Mouse (Mus musculus) limb, embryonic 12.5 days (tissue): Measurements from ENCODE around the gene Ttll11. TPM values are rescaled to one million over a fixed set of nuclear protein-coding genes. Genes with fewer than 3 reads are reported as not detected.

Experiments used
- ATAC-seq: fragments of 200-750 bp; cut with Nextera tagmentation; 2 replicates; pipeline ENCODE4 v1.8.0; 2017; ENCODE audit warnings: low read depth, moderate TSS enrichment; ENCODE audit not compliant: insufficient number of reproducible peaks, insufficient read depth, low FRiP score, low TSS enrichment
- H3K27ac ChIP-seq: fragments of 300-500 bp; sonication (generic); 2 replicates; pipeline ENCODE4 v1.5.1; 2016; ENCODE audit warnings: mild to moderate bottlenecking, moderate library complexity
- H3K27me3 ChIP-seq: fragments of 300-500 bp; sonication (generic); 2 replicates; pipeline ENCODE4 v1.6.1; 2016; ENCODE audit warnings: mild to moderate bottlenecking, moderate library complexity
- H3K36me3 ChIP-seq: fragments of 300-500 bp; sonication (generic); 2 replicates; pipeline ENCODE4 v1.6.1; 2016; ENCODE audit warnings: mild to moderate bottlenecking, moderate library complexity
- H3K4me1 ChIP-seq: fragments of 300-500 bp; sonication (generic); replicated peaks from 2 replicates; pipeline ENCODE4 v1.6.1; 2016
- H3K4me2 ChIP-seq: fragments of 300-500 bp; sonication (generic); 2 replicates; pipeline ENCODE4 v1.6.1; 2016; ENCODE audit warnings: mild to moderate bottlenecking, moderate library complexity
- H3K4me3 ChIP-seq: fragments of 300-500 bp; sonication (generic); replicated peaks from 2 replicates; pipeline ENCODE4 v1.5.1; 2016; ENCODE audit warnings: mild to moderate bottlenecking
- H3K9ac ChIP-seq: fragments of 300-500 bp; sonication (generic); replicated peaks from 2 replicates; pipeline ENCODE4 v1.6.1; 2016; ENCODE audit warnings: mild to moderate bottlenecking, moderate library complexity
- H3K9me3 ChIP-seq: fragments of 300-500 bp; sonication (generic); 2 replicates; pipeline ENCODE4 v1.6.1; 2016; ENCODE audit warnings: mild to moderate bottlenecking, moderate library complexity
- WGBS: fragments of 180-500 bp; shearing (Covaris S2); methylation state at CpG from one replicate; pipeline ENCODE4 v1.1.7; 2016; 5-methylcytosine and 5-hydroxymethylcytosine counted together
- polyA plus RNA-seq: library from polyadenylated mRNA; unstranded; fragments of >200 nt; fragmentation: Nextera tagmentation; extraction: Ambion mirVana; gene quantifications from 2 replicates; pipeline ENCODE4 v1.2.1, GENCODE M21; 2016

Gene Ttll11
- polyA plus RNA-seq, 1 experiment from 2014 or later = 1.3 TPM

DNA sequence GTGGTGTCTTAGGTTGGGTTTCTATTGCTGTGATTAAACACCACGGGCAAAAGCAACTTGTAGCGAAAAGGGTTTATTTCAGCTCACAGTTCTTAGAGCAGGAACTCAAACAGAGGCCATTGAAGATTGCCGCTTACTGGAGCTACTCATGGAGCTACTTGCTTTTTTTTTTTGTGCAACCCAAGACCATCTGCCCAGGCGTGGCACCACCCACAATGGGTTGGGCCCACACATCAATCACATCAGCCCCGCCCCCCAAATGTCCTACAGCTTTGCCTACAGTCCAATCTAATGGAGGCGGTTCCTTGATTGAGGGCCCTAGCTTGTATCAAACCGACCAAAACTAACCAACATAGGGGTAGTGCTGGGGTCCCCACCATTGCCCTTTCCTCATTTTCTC, 215.9 kb downstream of the Ttll11 start:
- H3K9me3 ChIP-seq = no peaks in the 10 kb centered on the region
- H3K36me3 ChIP-seq = no peaks in the 10 kb centered on the region
- H3K4me2 ChIP-seq = no peak overlapping the region
- H3K9ac ChIP-seq = no peak overlapping the region
- no peak overlapping the region for H3K4me3 ChIP-seq
- WGBS = 86% methylated on average over 7 of the region's 7 CpGs
- H3K27me3 ChIP-seq = peaks cover 12% of the 10 kb centered on the region
- peaks cover 14% of the 10 kb centered on the region; the same call in 1 of the 2 replicates for H3K4me1 ChIP-seq
- no peak for ATAC-seq
- H3K27ac ChIP-seq = no peak overlapping the region

GRCm38 (mm10) chr2:35761458-35761857, 218.3 kb downstream of the Ttll11 start:
- 77% methylated on average over 5 of the region's 5 CpGs for WGBS
- Histone ChIP-seq H3K27ac (no peak overlapping the region), H3K4me1 (no peaks in the 10 kb centered on the region), H3K4me2 (no peak overlapping the region), H3K9ac (no peak overlapping the region), H3K36me3 (no peaks in the 10 kb centered on the region), H3K9me3 (no peaks in the 10 kb centered on the region), H3K4me3 (no peak overlapping the region), H3K27me3 (peaks cover 7% of the 10 kb centered on the region)
- no peak for ATAC-seq

DNA sequence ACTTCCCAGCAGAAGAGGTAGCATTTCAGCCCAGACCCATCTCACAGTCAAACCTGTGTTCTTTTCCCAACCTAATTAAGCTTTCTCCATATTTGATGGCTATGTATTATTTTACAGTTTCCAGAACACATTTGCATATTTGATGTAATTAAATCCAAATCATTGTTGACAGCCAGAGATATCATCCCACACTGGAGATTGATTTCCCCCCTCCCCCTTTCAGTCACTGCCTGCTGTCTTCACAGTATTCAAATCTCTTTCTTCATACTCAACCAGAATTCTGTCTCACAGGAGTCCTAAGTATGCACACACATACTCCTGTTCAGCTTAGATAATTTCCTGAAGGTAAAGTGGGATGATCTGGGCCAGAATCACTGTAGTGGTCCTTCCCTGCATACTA, 218.8 kb downstream of the Ttll11 start:
- no peak for ATAC-seq

GRCm38 (mm10) chr2:35760352-35760751, 219.4 kb downstream of the Ttll11 start:
- Histone ChIP-seq H3K27me3 (no peaks in the 10 kb centered on the region; the same call in 1 of the 2 replicates), H3K36me3 (no peaks in the 10 kb centered on the region), H3K9me3 (no peaks in the 10 kb centered on the region), H3K4me1 (no peaks in the 10 kb centered on the region), H3K27ac (no peak overlapping the region), H3K4me3 (no peak overlapping the region), H3K4me2 (no peak overlapping the region), H3K9ac (no peak overlapping the region)
- no peak for ATAC-seq
- WGBS = 58% methylated on average over 8 of the region's 8 CpGs

More for the DNA sequence above, 218.8 kb downstream of the Ttll11 start:
- H3K9ac ChIP-seq = no peak overlapping the region
- H3K9me3 ChIP-seq = no peaks in the 10 kb centered on the region
- no peak overlapping the region for H3K4me2 ChIP-seq
- H3K36me3 ChIP-seq = no peaks in the 10 kb centered on the region
- H3K4me3 ChIP-seq = no peak overlapping the region
- no peak overlapping the region for H3K27ac ChIP-seq
- H3K27me3 ChIP-seq = peaks cover 2% of the 10 kb centered on the region; the same call in 1 of the 2 replicates
- H3K4me1 ChIP-seq = no peaks in the 10 kb centered on the region

DNA sequence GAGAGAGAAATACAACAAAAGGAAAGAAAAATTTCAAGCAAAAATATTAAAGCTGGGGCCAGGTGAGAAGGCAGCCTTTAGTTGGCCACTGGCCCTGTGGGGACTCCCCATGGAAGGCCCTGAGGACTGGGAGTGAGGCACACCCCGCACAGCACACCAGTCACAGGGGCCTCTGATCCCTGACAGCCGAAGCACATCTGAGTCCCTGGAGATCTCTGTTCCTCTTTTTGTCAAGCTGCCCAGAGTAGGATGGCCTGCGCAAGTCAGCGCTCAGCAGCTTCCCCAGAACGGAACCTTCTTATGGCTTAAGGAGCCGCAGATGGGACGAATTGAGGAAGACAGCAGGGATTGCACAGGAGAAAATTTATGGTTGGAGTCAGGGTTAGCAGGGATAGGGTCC, 223.2 kb downstream of the Ttll11 start:
- Histone ChIP-seq H3K4me1 (no peaks in the 10 kb centered on the region), H3K27ac (no peak overlapping the region), H3K36me3 (no peaks in the 10 kb centered on the region), H3K9ac (0 out of 2 replicates have a peak overlapping the region, but pooled peaks have one; percentile 9), H3K27me3 (peaks cover 4% of the 10 kb centered on the region; the same call in 1 of the 2 replicates), H3K4me2 (no peak overlapping the region), H3K4me3 (no peak overlapping the region), H3K9me3 (no peaks in the 10 kb centered on the region)
- ATAC-seq = no peak
- WGBS = 64% methylated on average over 7 of the region's 7 CpGs

DNA sequence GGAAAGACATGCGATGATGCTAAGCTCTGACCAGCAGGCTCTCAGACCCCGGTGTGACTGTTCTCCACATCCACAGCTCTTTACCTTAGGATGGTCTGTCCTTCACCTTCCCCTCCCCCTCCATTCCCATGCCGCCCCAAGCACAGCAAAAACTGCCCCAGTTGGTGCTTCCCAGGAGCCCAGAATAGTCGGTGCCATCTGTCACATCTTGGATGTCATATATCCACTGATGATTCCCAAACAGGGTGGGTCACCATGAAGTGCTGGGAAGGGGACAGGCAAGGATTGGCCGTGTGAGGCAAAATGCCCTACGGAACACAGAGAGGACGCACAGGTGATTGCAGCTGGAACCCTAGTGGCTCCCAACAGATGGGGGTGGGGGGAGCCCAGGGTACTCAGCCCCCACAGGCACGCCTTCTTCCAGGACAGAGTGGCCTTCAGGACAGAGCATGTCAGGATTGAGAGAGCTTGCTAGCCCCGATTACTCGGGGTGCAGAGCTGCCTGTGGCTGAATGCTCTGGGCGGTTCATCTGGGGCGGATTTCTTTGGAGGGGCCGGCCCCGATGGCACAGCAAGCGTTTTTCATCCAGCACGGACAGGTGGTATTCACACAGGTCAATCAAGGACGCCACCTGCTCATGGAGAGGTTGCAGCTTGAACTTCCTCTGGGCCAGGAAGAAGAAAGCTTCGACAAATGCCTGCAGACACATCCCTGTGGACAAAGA, 227.8 kb downstream of the Ttll11 start:
- H3K36me3 ChIP-seq = no peaks in the 10 kb centered on the region
- no peak overlapping the region for H3K4me3 ChIP-seq
- H3K9me3 ChIP-seq = no peaks in the 10 kb centered on the region
- no peak overlapping the region for H3K9ac ChIP-seq
- no peak overlapping the region for H3K4me2 ChIP-seq
- no peak for ATAC-seq
- peaks cover 34% of the 10 kb centered on the region for H3K4me1 ChIP-seq
- H3K27me3 ChIP-seq = 0 out of 2 replicates have a peak, but pooled peaks cover 4% of the 10 kb centered on the region
- H3K27ac ChIP-seq = no peak overlapping the region
- WGBS = 80% methylated on average over 18 of the region's 18 CpGs

- WGBS = 61% methylated on average over 7 of the region's 7 CpGs
- Histone ChIP-seq H3K27ac (no peak overlapping the region), H3K9ac (no peak overlapping the region), H3K36me3 (no peaks in the 10 kb centered on the region), H3K27me3 (0 out of 2 replicates have a peak, but pooled peaks cover 4% of the 10 kb centered on the region), H3K4me3 (no peak overlapping the region), H3K4me1 (peaks cover 41% of the 10 kb centered on the region), H3K4me2 (no peak overlapping the region), H3K9me3 (no peaks in the 10 kb centered on the region)
- no peak for ATAC-seq
Measured at GRCm38 (mm10) chr2:35750533-35751141, 229.1 kb downstream of the Ttll11 start.

DNA sequence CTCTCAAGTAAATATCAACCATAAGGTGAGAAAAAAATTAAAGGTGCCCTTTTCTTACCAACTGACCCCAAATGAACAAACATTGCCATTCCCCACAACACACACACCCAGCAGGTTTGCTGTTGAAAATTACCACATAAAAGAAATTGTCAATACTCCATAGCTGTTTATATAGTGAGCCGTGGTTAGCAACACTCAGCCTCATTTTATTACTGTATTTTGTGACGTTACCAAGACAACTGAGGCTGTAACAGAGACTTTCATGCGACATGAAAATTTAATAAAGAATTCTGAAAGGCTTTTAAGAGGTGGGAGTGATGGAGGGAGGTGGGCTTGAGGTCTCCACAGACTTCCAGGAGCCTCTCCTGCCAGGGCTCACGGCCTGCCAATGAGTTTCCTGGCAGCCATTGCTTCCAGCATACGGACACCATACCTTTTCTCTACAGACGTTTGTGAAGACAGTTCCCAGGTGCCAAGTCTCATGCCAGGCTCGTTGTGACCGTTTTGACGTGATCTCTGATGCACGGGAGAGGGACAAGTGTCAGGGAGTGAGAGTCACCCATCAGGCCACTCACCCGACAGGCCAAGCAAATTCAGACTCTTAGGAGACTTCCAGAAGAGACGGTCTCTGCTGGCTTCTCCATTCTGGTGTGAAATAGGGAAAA, 232.2 kb downstream of the Ttll11 start:
- WGBS = 54% methylated on average over 12 of the region's 12 CpGs
- Histone ChIP-seq H3K36me3 (no peaks in the 10 kb centered on the region), H3K4me1 (peaks cover 41% of the 10 kb centered on the region), H3K4me3 (no peak overlapping the region), H3K4me2 (peak overlapping the region; percentile 17; the same call in 1 of the 2 replicates), H3K9ac (no peak overlapping the region), H3K27me3 (no peaks in the 10 kb centered on the region), H3K9me3 (no peaks in the 10 kb centered on the region), H3K27ac (peak overlapping the region; percentile 69)
- no peak; the same call in 1 of the 2 replicates for ATAC-seq

DNA sequence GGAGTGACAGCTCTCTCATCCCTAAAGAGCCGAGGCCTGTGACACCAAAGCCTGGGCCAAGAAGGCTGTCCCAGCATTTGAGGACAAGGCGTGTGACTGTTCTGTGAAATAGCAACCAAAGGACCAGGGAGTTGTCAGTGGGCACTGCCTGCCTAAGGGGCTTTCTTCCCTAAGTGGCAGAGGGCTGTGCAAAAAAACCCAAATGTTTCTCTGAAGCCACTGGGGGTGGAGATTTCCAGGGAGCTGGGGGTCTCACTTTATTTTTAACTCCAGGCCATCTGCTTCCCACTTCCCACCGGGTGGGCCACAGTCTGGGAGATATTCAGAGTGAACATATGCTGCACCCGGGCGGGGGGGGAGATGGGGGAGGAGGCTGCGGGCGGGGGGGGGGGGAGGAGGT, 233.1 kb downstream of the Ttll11 start:
- no peaks in the 10 kb centered on the region for H3K27me3 ChIP-seq
- peaks cover 43% of the 10 kb centered on the region for H3K4me1 ChIP-seq
- H3K4me3 ChIP-seq = no peak overlapping the region
- no peak overlapping the region for H3K9ac ChIP-seq
- peak overlapping the region; percentile 42; the same call in 1 of the 2 replicates for H3K27ac ChIP-seq
- 25% methylated on average over 4 of the region's 7 CpGs for WGBS
- H3K9me3 ChIP-seq = no peaks in the 10 kb centered on the region
- ATAC-seq = no peak
- peak overlapping the region; percentile 17; the same call in 1 of the 2 replicates for H3K4me2 ChIP-seq
- H3K36me3 ChIP-seq = no peaks in the 10 kb centered on the region

GRCm38 (mm10) chr2:35745876-35746275, 233.8 kb downstream of the Ttll11 start:
- Histone ChIP-seq H3K9me3 (no peaks in the 10 kb centered on the region), H3K4me2 (no peak overlapping the region), H3K27ac (no peak overlapping the region), H3K4me3 (no peak overlapping the region), H3K9ac (no peak overlapping the region), H3K36me3 (no peaks in the 10 kb centered on the region), H3K27me3 (no peaks in the 10 kb centered on the region), H3K4me1 (peaks cover 45% of the 10 kb centered on the region)
- no peak for ATAC-seq
- 84% methylated on average over 10 of the region's 10 CpGs for WGBS

GRCm38 (mm10) chr2:35739669-35740254, 240.0 kb downstream of the Ttll11 start:
- Histone ChIP-seq H3K27me3 (no peaks in the 10 kb centered on the region), H3K27ac (peak overlapping the region; percentile 47), H3K4me2 (no peak overlapping the region), H3K9ac (no peak overlapping the region), H3K4me3 (no peak overlapping the region), H3K9me3 (no peaks in the 10 kb centered on the region), H3K4me1 (peaks cover 37% of the 10 kb centered on the region), H3K36me3 (no peaks in the 10 kb centered on the region)
- peak; percentile 63; the same call in 1 of the 2 replicates for ATAC-seq
- 28% methylated on average over 13 of the region's 13 CpGs for WGBS
